Mouse (Mus musculus) ES-E14 (cell line): ENCODE data around the gene Gps1.

Source experiments
- CHD2 ChIP-seq: IDR thresholded peaks from 2 replicates; pipeline ENCODE4 v1.6.1; 2014; ENCODE audit warnings: mild to moderate bottlenecking, low read depth, low read length, inconsistent platforms
- MAFK ChIP-seq: IDR thresholded peaks from 2 replicates; pipeline ENCODE4 v1.6.1; 2014; ENCODE audit warnings: mild to moderate bottlenecking, low read depth, low read length, inconsistent platforms; ENCODE audit not compliant: insufficient read depth

DNA sequence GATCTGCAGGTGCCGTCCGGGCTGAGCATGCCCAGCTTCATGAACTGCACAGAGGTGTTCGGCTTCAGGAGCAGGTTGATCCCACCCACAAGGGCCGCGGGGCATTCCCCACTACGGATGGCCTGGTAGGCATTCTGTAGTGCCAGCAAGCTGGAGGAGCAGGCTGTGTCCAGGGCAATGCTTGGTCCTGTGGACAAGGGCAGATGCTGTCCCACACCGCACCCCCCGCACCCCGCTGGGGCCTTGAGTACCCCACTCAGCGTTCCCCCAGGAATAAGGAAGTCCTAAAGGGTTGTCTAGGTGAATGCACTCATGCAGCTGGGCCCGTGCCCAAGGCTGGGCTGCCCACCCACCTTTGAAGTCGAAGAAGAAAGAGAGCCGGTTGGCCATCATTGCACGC is 36.5 kb downstream of the Gps1 start:
- TF ChIP-seq MAFK (no peak), CHD2 (no peak)
